Mouse (Mus musculus) forebrain, embryonic 16.5 days (tissue): ENCODE results near the gene Nampt. TPM values are rescaled to one million over a fixed set of nuclear protein-coding genes. Genes with fewer than 3 reads are reported as not detected.
A peak's percentile ranks its signal among the peaks of the same experiment; 100 is the strongest.

Experiments used
- ATAC-seq: fragments of 200-750 bp; cut with Nextera tagmentation; 2 replicates; pipeline ENCODE4 v1.8.0; 2017; ENCODE audit warnings: mild to moderate bottlenecking, moderate library complexity
- H3K27ac ChIP-seq: fragments of 300-500 bp; sonication (generic); 2 replicates; pipeline ENCODE4 v1.5.1; 2014; ENCODE audit warnings: low read length, control low read depth
- H3K27me3 ChIP-seq: fragments of 300-500 bp; sonication (generic); replicated peaks from 2 replicates; pipeline ENCODE4 v1.6.1; 2014; ENCODE audit warnings: low read length; ENCODE audit not compliant: control insufficient read depth, insufficient read depth
- H3K36me3 ChIP-seq: fragments of 300-500 bp; sonication (generic); 2 replicates; pipeline ENCODE4 v1.6.1; 2014; ENCODE audit not compliant: control insufficient read depth, insufficient read depth
- H3K4me1 ChIP-seq: fragments of 300-500 bp; sonication (generic); replicated peaks from 2 replicates; pipeline ENCODE4 v1.6.1; 2014; ENCODE audit warnings: low read length; ENCODE audit not compliant: control insufficient read depth, insufficient read depth
- H3K4me2 ChIP-seq: fragments of 300-500 bp; sonication (generic); 2 replicates; pipeline ENCODE4 v1.6.1; 2014; ENCODE audit warnings: mild to moderate bottlenecking, low read length, control low read depth
- H3K4me3 ChIP-seq: fragments of 300-500 bp; sonication (generic); replicated peaks from 2 replicates; pipeline ENCODE4 v1.5.1; 2014; ENCODE audit warnings: mild to moderate bottlenecking, low read length, control low read depth
- H3K9ac ChIP-seq: fragments of 300-500 bp; sonication (generic); replicated peaks from 2 replicates; pipeline ENCODE4 v1.6.1; 2014; ENCODE audit warnings: low read depth, low read length, control low read depth
- H3K9me3 ChIP-seq: fragments of 300-500 bp; sonication (generic); 2 replicates; pipeline ENCODE4 v1.6.1; 2016; ENCODE audit warnings: low read length; ENCODE audit not compliant: control insufficient read depth
- WGBS: fragments of 180-500 bp; shearing (Covaris S2); extraction: QIAGEN DNeasy Blood & Tissue Kit; methylation state at CpG from one replicate; pipeline ENCODE4 v1.1.7; 2014; 5-methylcytosine and 5-hydroxymethylcytosine counted together
- polyA plus RNA-seq: library from polyadenylated mRNA; unstranded; fragments of >200 nt; fragmentation: Nextera tagmentation; extraction: Ambion mirVana; gene quantifications from 2 replicates; pipeline ENCODE4 v1.2.1, GENCODE M21; 2015

Nampt gene
- polyA plus RNA-seq, 1 experiment from 2014 or later, result 39.4 TPM

DNA sequence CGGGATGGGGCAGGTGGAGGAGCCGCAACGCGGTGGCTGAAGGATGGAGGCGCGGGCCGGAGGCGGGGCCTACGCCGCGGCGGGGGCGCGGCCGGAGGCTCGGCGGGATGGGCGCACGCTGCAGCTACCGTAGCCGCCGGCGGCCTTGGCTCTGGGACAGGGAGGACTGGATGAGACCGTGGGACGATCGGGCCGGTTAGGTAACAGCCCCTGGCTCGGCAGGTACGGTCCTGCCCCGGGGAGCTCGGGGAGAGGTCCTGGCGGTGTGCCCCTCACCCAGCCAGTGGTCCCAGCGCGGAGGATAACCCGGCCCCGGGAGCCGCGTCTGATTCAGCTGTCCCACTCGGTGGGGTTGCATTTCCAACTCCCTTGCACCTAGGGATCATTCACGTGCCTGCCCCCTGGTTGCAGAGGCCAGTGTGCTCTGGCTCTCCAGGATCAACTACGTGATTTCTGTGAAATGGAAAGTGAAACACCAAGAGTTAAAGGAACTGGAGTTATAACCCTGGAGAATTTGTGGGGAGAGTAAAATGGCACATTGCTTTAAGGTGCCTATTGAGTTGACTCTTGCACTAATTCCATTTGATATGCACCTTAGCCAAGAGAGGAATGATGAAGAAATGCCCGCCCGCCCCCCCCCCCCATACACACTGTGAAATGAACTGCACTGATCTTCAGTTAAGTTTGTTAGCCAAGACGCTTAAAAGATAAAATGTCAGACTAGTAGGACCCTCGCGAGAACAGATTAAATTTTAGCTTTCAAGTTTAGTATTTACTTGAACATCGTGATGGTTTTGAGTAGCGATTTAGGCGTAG lies 1.6 kb downstream of the Nampt start:
- no peaks in the 10 kb centered on the region for H3K9me3 ChIP-seq
- no peaks in the 10 kb centered on the region for H3K36me3 ChIP-seq
- peak overlapping the region; percentile 87 for H3K9ac ChIP-seq
- ATAC-seq, result peak; percentile 79
- H3K4me3 ChIP-seq, result peak overlapping the region; percentile 90
- H3K4me2 ChIP-seq, result peak overlapping the region; percentile 83
- 2% methylated on average over 33 of the region's 49 CpGs for WGBS
- peak overlapping the region; percentile 95 for H3K27ac ChIP-seq
- H3K27me3 ChIP-seq, result no peaks in the 10 kb centered on the region
- peaks cover 8% of the 10 kb centered on the region for H3K4me1 ChIP-seq

DNA sequence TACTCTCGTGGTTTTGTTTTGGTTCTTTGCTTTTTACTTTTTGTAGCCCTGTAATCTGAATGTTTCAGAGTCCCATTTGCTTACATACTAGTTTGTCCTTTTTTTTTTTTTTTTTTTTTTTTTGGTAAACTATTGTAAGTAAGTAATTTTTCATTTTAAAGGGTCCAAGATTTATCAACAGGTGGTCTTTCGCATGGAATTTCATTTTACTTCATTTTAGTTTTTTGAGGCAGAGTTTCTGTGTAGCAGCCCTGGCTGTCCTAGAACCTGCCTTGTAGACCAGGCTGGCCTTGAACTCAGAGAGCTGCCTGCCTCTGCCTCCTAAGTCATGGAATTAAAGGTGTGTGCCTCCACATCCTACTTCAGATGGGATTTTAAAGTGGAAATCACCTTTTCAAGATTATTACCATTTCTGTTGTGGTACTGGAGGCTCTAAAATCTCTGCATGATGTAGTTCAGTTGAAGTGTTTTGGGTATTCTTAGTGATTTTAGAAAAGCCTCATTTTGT lies 2.2 kb downstream of the Nampt start:
- 37% methylated on average over 2 of the region's 2 CpGs for WGBS
- H3K9ac ChIP-seq, result no peak overlapping the region
- H3K4me2 ChIP-seq, result peak overlapping the region; percentile 83

DNA sequence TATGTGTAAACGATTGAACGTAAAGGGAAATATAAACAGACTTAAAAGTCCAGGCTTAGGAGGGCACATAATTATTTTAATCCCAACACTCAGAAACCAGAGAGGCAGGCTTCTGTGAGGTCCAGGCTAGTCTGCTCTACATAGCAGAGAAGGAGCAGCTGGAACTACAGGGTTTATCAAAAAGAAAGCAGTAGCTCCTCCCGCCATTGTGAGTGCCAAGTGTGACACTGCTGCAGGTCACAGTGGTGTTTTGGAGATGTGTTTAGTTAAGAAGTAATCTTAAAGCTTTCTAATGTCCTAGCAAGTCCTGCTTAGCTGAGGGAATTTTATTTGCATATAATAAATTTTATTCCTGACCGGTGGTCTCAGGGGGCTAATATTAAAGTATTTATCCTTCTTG lies 2.7 kb downstream of the Nampt start:
- Histone ChIP-seq H3K36me3 (no peaks in the 10 kb centered on the region), H3K4me3 (no peak overlapping the region), H3K9me3 (no peaks in the 10 kb centered on the region), H3K4me2 (no peak overlapping the region), H3K9ac (no peak overlapping the region), H3K4me1 (peaks cover 8% of the 10 kb centered on the region), H3K27ac (no peak overlapping the region), H3K27me3 (no peaks in the 10 kb centered on the region)
- WGBS, result 79% methylated on average over 4 of the region's 4 CpGs
- ATAC-seq, result no peak

More for the DNA sequence above, 2.2 kb downstream of the Nampt start:
- ATAC-seq, result no peak
- H3K9me3 ChIP-seq, result no peaks in the 10 kb centered on the region
- H3K36me3 ChIP-seq, result no peaks in the 10 kb centered on the region
- H3K4me3 ChIP-seq, result peak overlapping the region; percentile 90
- no peak overlapping the region for H3K27ac ChIP-seq
- peaks cover 8% of the 10 kb centered on the region for H3K4me1 ChIP-seq
- no peaks in the 10 kb centered on the region for H3K27me3 ChIP-seq

DNA sequence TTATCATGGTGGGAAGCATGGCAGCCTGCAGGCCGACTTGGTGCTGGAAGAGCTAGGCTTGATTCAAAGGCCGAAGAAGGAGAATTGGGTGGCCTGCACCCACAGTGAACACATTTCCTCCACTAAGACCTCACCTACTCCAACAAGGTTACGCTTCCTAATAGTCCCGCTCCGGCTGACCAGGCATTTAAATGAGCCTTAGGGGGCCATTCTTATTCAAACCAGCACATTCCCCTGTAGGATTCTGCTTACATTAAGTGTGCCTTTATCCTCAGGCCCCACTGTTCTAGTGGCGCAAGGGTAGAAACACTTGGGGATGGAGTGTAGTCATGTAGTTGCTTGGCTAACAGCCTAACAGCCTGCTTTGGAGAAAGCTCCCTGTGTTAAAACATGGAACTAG lies 5.2 kb downstream of the Nampt start:
- no peak for ATAC-seq
- 34% methylated on average over 6 of the region's 6 CpGs for WGBS
- no peaks in the 10 kb centered on the region for H3K27me3 ChIP-seq
- H3K9ac ChIP-seq, result no peak overlapping the region
- no peaks in the 10 kb centered on the region for H3K36me3 ChIP-seq
- H3K9me3 ChIP-seq, result no peaks in the 10 kb centered on the region
- no peak overlapping the region for H3K27ac ChIP-seq
- H3K4me1 ChIP-seq, result peaks cover 8% of the 10 kb centered on the region
- no peak overlapping the region for H3K4me2 ChIP-seq
- H3K4me3 ChIP-seq, result no peak overlapping the region

DNA sequence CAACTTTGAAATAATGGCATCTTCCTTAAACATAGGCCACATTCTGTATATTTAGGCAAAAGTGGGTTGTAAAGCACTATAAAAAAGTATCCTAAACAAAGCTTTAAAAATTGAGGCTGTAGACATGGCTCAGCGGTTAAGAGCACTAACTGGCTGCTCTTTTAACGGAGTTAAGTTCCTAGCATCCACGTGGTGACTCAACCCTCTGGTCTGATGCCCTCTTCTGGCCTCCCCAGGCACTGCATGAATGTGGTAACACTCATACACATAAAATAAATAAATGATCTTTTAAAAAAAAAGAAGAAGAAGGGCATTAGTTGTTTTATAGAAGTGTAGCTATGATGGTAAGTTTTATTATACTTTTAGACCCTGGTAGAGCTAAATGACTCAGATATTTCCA lies 7.6 kb downstream of the Nampt start:
- Histone ChIP-seq H3K4me1 (peaks cover 2% of the 10 kb centered on the region; the same call in 1 of the 2 replicates), H3K27me3 (no peaks in the 10 kb centered on the region), H3K9ac (no peak overlapping the region), H3K4me3 (no peak overlapping the region), H3K27ac (no peak overlapping the region), H3K36me3 (no peaks in the 10 kb centered on the region), H3K4me2 (no peak overlapping the region), H3K9me3 (no peaks in the 10 kb centered on the region)
- no peak for ATAC-seq
- WGBS, result 39% methylated on average over 3 of the region's 3 CpGs

DNA sequence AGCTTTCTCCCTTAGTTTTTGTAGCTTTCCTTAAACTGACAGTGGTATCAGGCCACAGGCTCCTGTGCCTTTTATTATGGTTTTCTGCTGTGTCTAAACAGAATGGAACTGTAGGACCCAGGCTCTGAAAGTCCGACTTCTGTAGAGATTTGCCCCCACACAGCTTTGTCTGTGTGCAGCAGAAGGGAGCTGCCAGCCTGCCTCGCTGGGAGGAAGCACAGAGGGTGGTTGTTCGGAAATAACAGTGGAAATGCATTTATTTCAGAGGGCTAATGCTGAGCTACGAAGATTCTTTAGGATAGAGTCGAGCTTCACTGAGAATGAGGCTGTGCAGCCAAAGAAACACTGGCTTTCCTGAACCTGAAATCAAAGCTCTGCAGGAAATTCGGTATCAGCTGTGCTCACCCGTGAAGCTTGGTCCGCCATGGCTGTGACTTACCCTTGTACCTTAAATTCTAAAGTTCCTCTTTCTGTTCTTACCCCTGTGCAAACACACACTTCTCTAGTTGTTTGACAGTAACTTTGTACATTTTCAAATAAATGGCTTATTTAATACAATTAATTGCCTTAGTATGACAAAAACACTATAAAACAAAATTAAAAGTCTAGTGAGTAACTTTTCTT lies 8.9 kb downstream of the Nampt start:
- 53% methylated on average over 8 of the region's 8 CpGs for WGBS
- no peak for ATAC-seq

DNA sequence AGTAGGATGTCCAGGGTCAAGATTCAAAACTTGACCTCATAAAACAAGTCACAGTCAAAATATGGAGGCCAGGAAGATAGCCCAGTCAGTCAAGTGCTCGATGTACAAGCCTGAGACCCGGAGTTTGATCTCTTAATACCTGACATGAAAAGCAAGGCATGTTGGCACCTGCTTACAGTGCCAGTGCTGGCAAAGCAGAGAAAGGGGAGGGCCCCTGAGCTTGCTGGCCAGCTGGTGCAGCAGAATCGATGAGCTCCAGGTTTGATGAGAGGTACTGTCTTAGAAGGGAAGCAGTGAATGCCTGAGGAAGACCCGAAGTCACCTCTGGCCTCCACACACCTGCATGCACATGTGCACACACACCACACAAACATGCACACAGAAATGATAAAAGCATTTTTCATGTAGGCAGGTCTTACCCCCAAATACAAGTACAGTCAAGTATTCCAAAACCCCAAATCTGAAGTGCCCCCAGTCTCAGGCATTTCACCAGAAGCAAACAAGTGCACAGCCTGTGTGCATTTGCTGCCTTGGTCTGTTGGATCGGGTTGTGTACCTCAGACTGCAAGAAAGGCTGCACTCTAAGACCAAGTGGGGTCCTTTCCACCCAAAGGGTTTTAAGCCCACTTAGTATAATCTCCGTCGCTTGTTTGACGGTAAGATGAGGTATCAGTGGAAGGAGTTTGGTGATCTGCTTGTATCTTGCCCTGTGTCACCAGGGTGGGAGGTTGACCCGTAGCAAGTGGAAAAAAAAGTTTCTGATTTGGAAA lies 10.2 kb downstream of the Nampt start:
- Histone ChIP-seq H3K4me2 (no peak overlapping the region), H3K27me3 (no peaks in the 10 kb centered on the region), H3K36me3 (peaks cover 3% of the 10 kb centered on the region; the same call in 1 of the 2 replicates), H3K4me3 (no peak overlapping the region), H3K27ac (no peak overlapping the region), H3K9me3 (no peaks in the 10 kb centered on the region), H3K4me1 (no peaks in the 10 kb centered on the region; the same call in 1 of the 2 replicates), H3K9ac (no peak overlapping the region)
- WGBS, result 89% methylated on average over 9 of the region's 9 CpGs
- ATAC-seq, result no peak

More for the DNA sequence above, 8.9 kb downstream of the Nampt start:
- Histone ChIP-seq H3K27ac (no peak overlapping the region), H3K4me3 (no peak overlapping the region), H3K4me2 (no peak overlapping the region), H3K9me3 (no peaks in the 10 kb centered on the region), H3K27me3 (no peaks in the 10 kb centered on the region), H3K4me1 (no peaks in the 10 kb centered on the region; the same call in 1 of the 2 replicates), H3K9ac (no peak overlapping the region), H3K36me3 (peaks cover 3% of the 10 kb centered on the region; the same call in 1 of the 2 replicates)

DNA sequence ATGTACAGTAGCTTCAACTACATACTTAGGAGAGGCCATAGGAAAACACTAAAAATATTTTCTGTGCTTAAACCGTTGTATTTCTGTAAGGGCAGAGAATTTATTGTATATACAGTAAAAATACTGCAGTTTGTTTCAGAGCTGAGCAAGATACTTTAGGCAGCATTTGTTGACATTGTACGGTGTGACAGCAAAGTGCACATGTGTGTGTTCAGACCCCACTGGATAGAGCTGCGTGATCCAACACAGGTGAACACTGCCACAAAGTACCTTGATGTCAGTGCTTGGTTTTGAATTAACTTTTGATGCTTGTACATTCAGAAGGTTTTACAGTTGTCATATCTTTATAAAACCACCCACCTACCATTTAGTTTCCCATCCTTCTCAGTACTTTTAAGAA lies 12.7 kb downstream of the Nampt start:
- no peak overlapping the region for H3K4me2 ChIP-seq
- H3K27me3 ChIP-seq, result no peaks in the 10 kb centered on the region
- H3K4me1 ChIP-seq, result peaks cover 3% of the 10 kb centered on the region
- no peak for ATAC-seq
- H3K4me3 ChIP-seq, result no peak overlapping the region
- H3K27ac ChIP-seq, result no peak overlapping the region
- H3K9ac ChIP-seq, result no peak overlapping the region
- no peaks in the 10 kb centered on the region for H3K9me3 ChIP-seq
- WGBS, result 93% methylated on average over 3 of the region's 3 CpGs
- peaks cover 3% of the 10 kb centered on the region; the same call in 1 of the 2 replicates for H3K36me3 ChIP-seq

DNA sequence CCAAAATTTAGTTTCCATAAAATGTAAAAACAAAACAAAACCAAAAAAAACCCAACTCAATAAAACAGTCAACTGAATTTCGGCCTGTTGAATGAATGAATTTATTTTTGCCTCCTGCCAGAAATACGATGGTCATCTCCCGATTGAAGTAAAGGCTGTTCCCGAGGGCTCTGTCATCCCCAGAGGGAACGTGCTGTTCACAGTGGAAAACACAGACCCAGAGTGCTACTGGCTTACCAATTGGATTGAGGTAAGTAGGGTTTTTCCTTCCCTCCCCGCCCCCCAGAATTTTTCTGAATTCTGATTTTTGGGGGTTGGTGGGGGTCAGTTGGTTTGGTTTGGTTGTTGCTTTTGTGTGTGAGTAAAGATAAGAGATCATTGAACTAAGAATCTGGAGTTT lies 15.4 kb downstream of the Nampt start:
- no peak overlapping the region for H3K27ac ChIP-seq
- peaks cover 7% of the 10 kb centered on the region; the same call in 1 of the 2 replicates for H3K36me3 ChIP-seq
- no peak for ATAC-seq
- no peaks in the 10 kb centered on the region for H3K27me3 ChIP-seq
- no peak overlapping the region for H3K9ac ChIP-seq
- H3K4me3 ChIP-seq, result no peak overlapping the region
- peaks cover 3% of the 10 kb centered on the region; the same call in 1 of the 2 replicates for H3K4me1 ChIP-seq
- H3K9me3 ChIP-seq, result no peaks in the 10 kb centered on the region
- no peak overlapping the region for H3K4me2 ChIP-seq
- 78% methylated on average over 6 of the region's 6 CpGs for WGBS
